Mouse (Mus musculus) CD8-positive naive resting alpha-beta T cell, adult 2 months (primary cell): ENCODE results near the gene Mrpl54.
"Not testable (repeated sequence)": the region's sequence is repeated elsewhere in the genome, so short reads cannot be mapped to it uniquely, and the experiment has no call there.

ENCODE experiments used
- DNase-seq, 2 experiments: peaks; one replicate each; pipeline ENCODE4 v3.0.0; 2022; ENCODE audit warnings: low read depth in 2 of 2, low spot score in 2 of 2

Gene Mrpl54

GRCm38 (mm10) chr10:81230438-81231332 lies 36.0 kb downstream of the Mrpl54 start, which contains the start of gene Atcay:
Gene Atcay (minus strand): TSS chr10:81230833.
- no peak for DNase-seq

- no peak for DNase-seq
Observed at GRCm38 (mm10) chr10:81229735-81230437, 36.8 kb downstream of the Mrpl54 start.

GRCm38 (mm10) chr10:81223731-81224130 lies 43.0 kb downstream of the Mrpl54 start:
- not testable (repeated sequence) for DNase-seq

- DNase-seq: no peak
Observed at GRCm38 (mm10) chr10:81221402-81222015, 45.2 kb downstream of the Mrpl54 start.

GRCm38 (mm10) chr10:81217964-81218363 lies 48.8 kb downstream of the Mrpl54 start:
- DNase-seq: peak; percentile 74 to 82

- peak in 1 of 2 experiments; percentile 35 for DNase-seq
Observed at GRCm38 (mm10) chr10:81217267-81217666, 49.5 kb downstream of the Mrpl54 start.

- no peak for DNase-seq
Observed at GRCm38 (mm10) chr10:81216810-81217209, 49.9 kb downstream of the Mrpl54 start.

GRCm38 (mm10) chr10:81216260-81216659 lies 50.5 kb downstream of the Mrpl54 start:
- DNase-seq: no peak
